Mouse (Mus musculus) heart, adult 2 months (tissue): ENCODE measurements around the gene Ldhd. TPM values are rescaled to one million over a fixed set of nuclear protein-coding genes. Genes with fewer than 3 reads are reported as not detected.

Source experiments
- DNase-seq, 2 experiments: peaks; one replicate each; pipeline ENCODE4 v3.0.0; 2021
- H3K27ac ChIP-seq: fragments of 200-600 bp; 2 replicates; pipeline ENCODE4 v1.8.1; 2022
- H3K27me3 ChIP-seq: fragments of 200-500 bp; 2 replicates; pipeline ENCODE4 v1.6.1; 2012; ENCODE audit warnings: mild to moderate bottlenecking, low read length, inconsistent platforms, mixed read lengths; ENCODE audit not compliant: control insufficient read depth, insufficient read depth
- H3K36me3 ChIP-seq: fragments of 200-500 bp; 2 replicates; pipeline ENCODE4 v1.6.1; 2012; ENCODE audit warnings: low read length, inconsistent platforms; ENCODE audit not compliant: control insufficient read depth, insufficient read depth
- H3K4me1 ChIP-seq: fragments of 200-500 bp; 2 replicates; pipeline ENCODE4 v1.6.1; 2011; ENCODE audit warnings: low read length; ENCODE audit not compliant: control insufficient read depth, insufficient read depth
- H3K4me3 ChIP-seq: fragments of 200-600 bp; 2 replicates; pipeline ENCODE4 v1.8.1; 2022
- H3K79me2 ChIP-seq: fragments of 200-500 bp; replicated peaks from 2 replicates; pipeline ENCODE4 v1.6.1; 2012; ENCODE audit warnings: mild to moderate bottlenecking, inconsistent platforms, low read length, moderate library complexity, mixed read lengths; ENCODE audit not compliant: control insufficient read depth, insufficient read depth
- H3K9ac ChIP-seq: fragments of 200-500 bp; 2 replicates; pipeline ENCODE4 v1.6.1; 2012; ENCODE audit warnings: low read depth, mild to moderate bottlenecking, control low read depth, inconsistent platforms, low read length, mixed read lengths
- CTCF ChIP-seq: fragments of 200-600 bp; IDR thresholded peaks from 2 replicates; pipeline ENCODE4 v1.8.1; 2022; ENCODE audit warnings: antibody characterized with exemption, mild to moderate bottlenecking, moderate library complexity
- EP300 ChIP-seq: fragments of 200-500 bp; IDR thresholded peaks from 2 replicates; pipeline ENCODE4 v1.6.1; 2011; ENCODE audit warnings: low read depth, low read length, control low read depth; ENCODE audit not compliant: insufficient read depth
- POLR2A ChIP-seq: fragments of 200-500 bp; IDR thresholded peaks from 2 replicates; pipeline ENCODE4 v1.6.1; 2011; ENCODE audit warnings: mild to moderate bottlenecking, low read depth, low read length, control low read depth; ENCODE audit not compliant: insufficient read depth
- WGBS: fragments of 180-500 bp; shearing (Covaris S2); methylation state at CpG from one replicate; pipeline ENCODE4 v1.1.7; 2018; 5-methylcytosine and 5-hydroxymethylcytosine counted together
- intact Hi-C: fragments of 180-260 bp; cut with DNase I; formaldehyde crosslinking; loops from one replicate; pipeline ENCODE4 v1.15.1; 2025
- polyA plus RNA-seq: library from polyadenylated mRNA; depleted of rRNA; stranded (reverse); fragments of >200 nt; gene quantifications from 2 replicates; pipeline ENCODE4 v1.2.3, GENCODE M21; 2012; rRNA removed
- total RNA-seq, 2 experiments: library from RNA; stranded (reverse); gene quantifications; 2 replicates each; pipeline ENCODE4 v1.2.3; 2021

Ldhd gene
- total and polyA plus RNA-seq, 3 experiments = 43.4 to 53.4 (median 52.1) TPM

GRCm38 (mm10) chr8:111577880-111578533 lies 52.2 kb downstream of the Ldhd start:
- 83% methylated on average over 9 of the region's 9 CpGs for WGBS
- peaks cover 12% of the 10 kb centered on the region for H3K36me3 ChIP-seq
- H3K4me1 ChIP-seq = peaks cover 1% of the 10 kb centered on the region
- H3K27ac ChIP-seq = no peak overlapping the region
- DNase-seq = no peak
- H3K9ac ChIP-seq = no peak overlapping the region
- H3K4me3 ChIP-seq = no peak overlapping the region
- intact Hi-C loops = no loop called here
- no peak for TF ChIP-seq POLR2A
- TF ChIP-seq CTCF = no peak
- no peak for TF ChIP-seq EP300
- H3K79me2 ChIP-seq = peaks cover 6% of the 10 kb centered on the region
- no peaks in the 10 kb centered on the region for H3K27me3 ChIP-seq

GRCm38 (mm10) chr8:111576501-111576900 lies 53.7 kb downstream of the Ldhd start:
- intact Hi-C loops = no loop called here
- H3K4me1 ChIP-seq = peaks cover 1% of the 10 kb centered on the region
- H3K79me2 ChIP-seq = peaks cover 10% of the 10 kb centered on the region
- no peak for DNase-seq
- peaks cover 17% of the 10 kb centered on the region for H3K36me3 ChIP-seq
- H3K4me3 ChIP-seq = no peak overlapping the region
- TF ChIP-seq EP300 (no peak), POLR2A (no peak), CTCF (no peak)
- H3K27me3 ChIP-seq = no peaks in the 10 kb centered on the region
- no peak overlapping the region for H3K27ac ChIP-seq
- H3K9ac ChIP-seq = no peak overlapping the region

- intact Hi-C loops = no loop called here
- H3K4me3 ChIP-seq = no peak overlapping the region
Observed at GRCm38 (mm10) chr8:111575492-111575891, 54.7 kb downstream of the Ldhd start.

GRCm38 (mm10) chr8:111574016-111574415 lies 56.2 kb downstream of the Ldhd start:
- peaks cover 21% of the 10 kb centered on the region for H3K36me3 ChIP-seq
- 76% methylated on average over 2 of the region's 2 CpGs for WGBS
- TF ChIP-seq EP300 = no peak
- TF ChIP-seq POLR2A = no peak
- no peak for TF ChIP-seq CTCF
- DNase-seq = no peak
- H3K9ac ChIP-seq = no peak overlapping the region
- H3K4me1 ChIP-seq = peaks cover 5% of the 10 kb centered on the region
- intact Hi-C loops = no loop called here
- H3K27ac ChIP-seq = no peak overlapping the region
- no peak overlapping the region for H3K4me3 ChIP-seq
- no peaks in the 10 kb centered on the region for H3K27me3 ChIP-seq
- peaks cover 10% of the 10 kb centered on the region for H3K79me2 ChIP-seq

More at GRCm38 (mm10) chr8:111575492-111575891, 54.7 kb downstream of the Ldhd start:
- peaks cover 1% of the 10 kb centered on the region for H3K4me1 ChIP-seq
- H3K79me2 ChIP-seq = peaks cover 10% of the 10 kb centered on the region
- no peaks in the 10 kb centered on the region for H3K27me3 ChIP-seq
- no peak overlapping the region for H3K9ac ChIP-seq
- peaks cover 15% of the 10 kb centered on the region for H3K36me3 ChIP-seq
- WGBS = 91% methylated on average over 4 of the region's 4 CpGs
- TF ChIP-seq POLR2A (no peak), CTCF (no peak), EP300 (no peak)
- no peak for DNase-seq
- H3K27ac ChIP-seq = no peak overlapping the region

Other genes starting within 250 kb of the Ldhd start
- under 1 TPM in 1 of 2 experiments, not detected in 1; 0.18 TPM for gene Fa2h, start 236.6 kb downstream of the Ldhd start, total RNA-seq
- 0.18 and 0.29 TPM in 2 replicates for gene Fa2h, start 236.6 kb downstream of the Ldhd start, polyA plus RNA-seq
- gene Wdr59, start 108.3 kb downstream of the Ldhd start, total RNA-seq = 1 to 10 TPM; 6.9 to 7.0 TPM
- gene Wdr59, start 108.3 kb downstream of the Ldhd start, polyA plus RNA-seq = 5.4 and 8.3 TPM in 2 replicates
- 10 to 100 TPM; 54.7 to 59.0 TPM for gene Znrf1, start 94.3 kb downstream of the Ldhd start, total RNA-seq
- 66.7 and 86.2 TPM in 2 replicates for gene Znrf1, start 94.3 kb downstream of the Ldhd start, polyA plus RNA-seq
- gene Zfp1, start 13.0 kb upstream of the Ldhd start, total RNA-seq = 1 to 10 TPM; 6.3 to 7.6 TPM
- gene Zfp1, start 13.0 kb upstream of the Ldhd start, polyA plus RNA-seq = 4.3 and 6.4 TPM in 2 replicates
- gene Ctrb1, start 60.6 kb upstream of the Ldhd start, total RNA-seq = not detected
- 0.68 and 0.82 TPM in 2 replicates for gene Ctrb1, start 60.6 kb upstream of the Ldhd start, polyA plus RNA-seq
- gene Bcar1, start 113.4 kb upstream of the Ldhd start, total RNA-seq = 10 to 100 TPM; 19.1 to 21.1 TPM
- gene Bcar1, start 113.4 kb upstream of the Ldhd start, polyA plus RNA-seq = 31.3 TPM in 2 replicates
- gene Cfdp1, start 223.9 kb upstream of the Ldhd start, total RNA-seq = 10 to 100 TPM; 32.7 to 34.4 TPM
- gene Cfdp1, start 223.9 kb upstream of the Ldhd start, polyA plus RNA-seq = 5.6 and 11.6 TPM in 2 replicates
- 1 to 10 TPM; 2.7 to 2.9 TPM for gene Tmem170, start 246.4 kb upstream of the Ldhd start, total RNA-seq
- gene Tmem170, start 246.4 kb upstream of the Ldhd start, polyA plus RNA-seq = 2.1 and 2.9 TPM in 2 replicates